Mouse (Mus musculus) adrenal gland, postnatal 36 days (tissue): ENCODE measurements at regions not wholly inside any gene's neighbourhood (a gene's known extent, or its start where the extent isn't known, plus 50 kb on each side); places are given as distances from the start of the nearest gene placed in this dataset.
A peak's percentile ranks its signal among the peaks of the same experiment; 100 is the strongest.
"Not testable (repeated sequence)": the region's sequence is repeated elsewhere in the genome, so short reads cannot be mapped to it uniquely, and the experiment has no call there.

Source experiments
- DNase-seq, 2 experiments: peaks; one replicate each; pipeline ENCODE4 v3.0.0; 2021; ENCODE audit warnings: mixed read lengths in 1 of 2

DNA sequence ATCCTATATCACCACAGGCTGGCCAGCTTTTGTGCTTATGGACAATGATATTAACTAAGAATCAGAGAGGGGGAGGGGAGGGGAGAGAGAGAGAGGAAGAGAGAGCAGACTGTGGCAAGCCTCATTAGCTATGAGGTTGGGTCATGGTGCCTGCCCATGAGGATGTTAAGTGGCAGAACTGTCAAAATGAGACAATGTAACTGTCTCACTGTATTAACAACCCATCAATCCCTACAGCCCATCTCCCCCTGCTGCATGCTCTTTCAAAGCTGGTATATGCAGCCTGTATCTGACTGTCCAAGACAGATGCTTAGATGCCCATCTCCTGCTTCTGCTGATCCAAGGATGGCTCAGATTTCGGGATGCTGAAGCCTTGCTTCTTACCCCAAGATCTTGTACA, 852.6 kb downstream of the Gm9195 start:
- no peak for DNase-seq

- DNase-seq, result no peak
Observed at GRCm38 (mm10) chr14:71635091-71635490, 856.5 kb downstream of the Gm9195 start.

GRCm38 (mm10) chr14:71609698-71610301, 881.8 kb downstream of the Gm9195 start:
- no peak for DNase-seq

DNA sequence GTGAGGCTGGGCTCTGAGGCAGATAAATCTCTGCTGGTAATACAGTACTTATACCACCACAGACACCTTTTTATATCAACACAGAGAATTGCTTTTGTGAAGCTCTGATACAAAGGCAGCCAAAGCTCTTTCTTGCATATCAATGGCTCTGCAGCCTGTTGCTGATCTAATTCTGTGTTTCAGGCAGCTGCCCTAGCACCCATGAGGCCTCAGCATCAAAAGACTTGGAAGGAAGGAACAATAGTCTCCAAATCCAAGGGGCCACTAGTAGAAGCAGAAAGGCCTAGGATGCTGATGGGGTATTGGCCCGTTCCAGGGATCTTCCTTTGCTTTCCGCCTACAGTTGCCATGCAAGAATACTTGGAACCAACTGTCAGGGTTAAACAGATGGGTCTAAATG, 887.9 kb downstream of the Gm9195 start:
- no peak for DNase-seq

DNA sequence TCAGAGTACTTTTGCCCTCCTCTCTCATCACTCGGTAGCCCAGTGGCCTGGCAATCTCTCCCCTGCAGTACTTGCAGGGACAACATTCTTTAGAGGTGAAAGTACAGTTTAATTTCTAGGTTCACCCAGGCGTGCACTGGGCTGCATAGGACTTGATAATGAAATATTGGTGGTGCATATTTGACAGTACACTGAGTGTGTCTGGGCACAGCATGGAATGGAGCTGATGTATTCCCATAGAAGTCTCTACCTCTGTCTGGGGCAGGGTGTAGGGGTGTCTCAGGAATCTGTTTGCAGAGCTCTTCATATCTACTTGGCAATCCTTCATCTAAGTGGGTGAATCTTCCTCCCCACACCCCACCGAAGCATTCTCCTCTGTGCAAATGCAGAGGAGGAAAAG, 893.8 kb downstream of the Gm9195 start:
- no peak for DNase-seq

GRCm38 (mm10) chr14:71588694-71589240, 902.9 kb downstream of the Gm9195 start:
- DNase-seq, result peak; percentile 14 to 29

DNA sequence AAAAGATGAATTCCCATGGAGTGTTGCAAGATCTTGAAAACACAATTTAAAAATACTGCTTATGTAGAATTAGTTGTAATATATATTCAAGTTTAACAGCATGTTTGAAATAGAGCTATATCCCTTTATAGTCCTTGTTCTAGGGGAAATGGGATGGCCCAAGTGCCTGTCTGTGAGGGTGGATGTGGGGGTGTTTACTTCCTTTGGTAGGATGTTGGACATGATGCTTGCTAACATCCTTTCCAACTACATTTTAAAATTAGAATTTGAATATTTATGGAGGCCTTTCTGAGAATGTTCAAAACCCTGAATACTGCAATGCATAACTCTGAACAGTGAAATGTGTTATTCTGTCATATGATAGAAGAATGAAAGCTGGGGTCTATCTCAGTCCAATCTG, 903.6 kb downstream of the Gm9195 start:
- DNase-seq, result no peak

- DNase-seq, result peak; percentile 25 to 53
Observed at GRCm38 (mm10) chr14:71564816-71565215, 926.8 kb downstream of the Gm9195 start.

DNA sequence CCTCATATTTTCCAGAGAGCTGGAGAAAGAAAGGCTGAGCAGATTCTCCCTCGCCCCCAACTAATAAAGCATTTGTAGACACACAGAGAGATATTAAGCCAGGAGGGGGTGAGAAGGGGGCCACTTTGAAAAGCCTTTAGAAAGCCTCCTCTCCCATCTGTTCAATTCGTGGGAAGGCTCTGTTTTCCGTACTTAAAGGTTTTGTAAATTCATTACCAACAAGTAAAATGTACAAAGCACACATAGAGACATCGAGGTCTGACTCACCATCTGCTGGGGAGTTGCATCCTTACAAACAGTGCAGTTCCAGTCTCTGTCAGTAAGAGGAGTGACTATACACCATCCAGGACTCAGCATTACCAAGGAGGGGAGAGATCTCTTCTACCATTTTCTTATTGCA, 929.7 kb downstream of the Gm9195 start:
- no peak for DNase-seq

- DNase-seq, result not testable (repeated sequence)
Observed at GRCm38 (mm10) chr14:71554324-71554723, 937.3 kb downstream of the Gm9195 start.

DNA sequence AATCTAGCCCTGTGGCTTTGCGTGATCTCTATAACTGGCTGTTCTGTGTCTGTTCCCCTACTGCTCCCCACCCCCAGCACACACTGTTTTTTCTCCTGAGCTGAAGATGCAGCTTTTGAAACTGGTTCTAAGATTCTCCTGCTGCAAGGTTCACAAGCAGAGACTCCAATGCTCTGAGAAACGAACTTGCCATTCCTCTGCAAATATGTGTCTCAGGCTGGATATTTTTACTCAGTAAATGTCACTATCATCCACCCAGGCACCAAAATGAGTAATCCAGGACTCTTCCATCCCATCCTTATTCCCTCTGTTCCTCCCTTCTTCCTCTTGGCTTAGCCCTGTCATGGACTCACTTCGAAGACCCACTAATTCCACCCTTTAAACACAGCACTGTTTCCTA, 943.9 kb upstream of the Fam160b2 start:
- no peak for DNase-seq

DNA sequence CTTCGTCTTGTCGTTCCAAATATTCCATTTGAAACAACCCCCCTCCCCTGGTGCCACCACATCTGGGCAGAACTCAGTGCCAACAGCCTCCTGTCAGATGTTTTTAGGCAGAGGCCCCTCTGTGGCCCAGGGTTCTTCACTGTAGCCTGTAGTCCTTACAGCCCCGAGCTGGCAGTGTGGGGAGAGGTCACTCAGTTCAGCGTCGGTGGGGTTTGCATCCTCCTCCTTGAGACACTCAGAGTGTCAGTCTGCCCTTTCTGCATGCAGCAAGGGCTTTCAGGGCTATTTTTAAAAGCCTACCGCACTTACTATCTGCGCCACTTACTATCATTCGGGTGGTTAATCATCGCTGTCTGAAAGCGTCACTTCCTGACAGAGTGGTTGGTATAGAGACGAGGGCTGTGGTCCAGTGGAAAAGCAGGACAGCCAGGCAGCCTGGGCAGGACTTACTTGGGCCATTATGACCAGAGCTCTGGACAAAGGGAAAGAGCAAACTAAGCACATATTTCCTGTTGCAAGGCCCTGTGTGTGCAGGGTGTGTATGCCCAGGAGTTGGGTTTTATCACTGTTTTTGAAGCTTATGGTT, 932.5 kb upstream of the Fam160b2 start:
- DNase-seq, result peak in 1 of 2 experiments; percentile 7

DNA sequence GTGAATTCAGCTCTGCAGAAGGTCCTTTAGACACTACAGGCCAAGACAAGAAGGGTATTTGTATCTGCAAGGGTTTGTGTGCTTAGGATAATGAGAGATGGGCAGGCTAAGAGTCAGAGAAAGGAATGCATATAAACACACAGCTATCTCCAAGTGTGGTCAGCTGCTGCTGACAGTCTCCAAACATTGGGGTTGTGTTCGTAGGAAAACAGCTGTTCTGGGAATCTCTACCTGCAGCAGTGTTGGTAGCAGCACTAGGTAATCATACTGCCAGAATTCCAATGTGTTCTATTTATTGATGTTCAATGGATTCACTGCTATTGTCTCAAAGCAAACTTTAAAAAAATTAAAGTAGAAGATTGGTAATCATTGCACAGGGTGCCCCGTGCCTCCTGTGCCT, 931.7 kb upstream of the Fam160b2 start:
- no peak for DNase-seq

DNA sequence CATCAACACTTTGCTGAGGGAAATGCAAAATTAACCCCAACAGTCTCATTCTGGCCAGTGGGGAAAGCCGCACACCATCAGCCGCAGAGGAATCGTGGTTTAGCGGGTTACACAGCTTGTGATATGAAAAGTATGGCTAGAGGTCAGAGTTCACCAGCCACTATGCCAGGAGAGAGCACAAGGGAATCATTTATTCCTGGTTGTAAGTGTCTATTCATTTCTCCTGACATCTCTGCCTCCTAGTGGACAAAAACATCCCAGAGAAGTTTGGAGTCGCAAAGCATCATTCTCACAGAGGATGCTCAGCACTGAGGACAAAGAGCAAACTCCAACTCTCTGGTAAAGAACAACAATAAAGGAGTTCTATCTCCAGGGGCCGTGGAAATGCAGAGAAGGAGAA, 930.8 kb upstream of the Fam160b2 start:
- DNase-seq, result no peak

GRCm38 (mm10) chr14:71518541-71518940, 918.9 kb upstream of the Fam160b2 start:
- no peak for DNase-seq

DNA sequence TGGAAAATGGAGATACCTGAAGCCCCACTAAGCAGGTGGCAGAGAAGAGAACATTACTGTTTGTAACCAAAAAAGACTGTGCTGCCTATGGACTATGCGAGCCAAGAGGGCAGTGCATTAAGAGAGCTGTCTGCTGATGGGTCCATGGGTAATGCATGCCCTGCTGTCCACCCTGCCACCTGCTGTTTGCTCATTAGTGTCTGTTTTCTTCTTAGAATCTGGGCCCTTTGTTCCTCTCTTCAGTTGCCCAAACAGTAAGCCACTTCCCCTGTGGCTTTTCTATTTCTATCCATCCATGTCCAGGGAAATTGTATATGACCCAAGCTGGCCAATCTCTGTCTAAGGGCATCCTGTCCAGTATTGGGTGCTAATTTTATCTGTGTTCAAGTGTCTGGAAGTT, 901.2 kb upstream of the Fam160b2 start:
- no peak for DNase-seq

DNA sequence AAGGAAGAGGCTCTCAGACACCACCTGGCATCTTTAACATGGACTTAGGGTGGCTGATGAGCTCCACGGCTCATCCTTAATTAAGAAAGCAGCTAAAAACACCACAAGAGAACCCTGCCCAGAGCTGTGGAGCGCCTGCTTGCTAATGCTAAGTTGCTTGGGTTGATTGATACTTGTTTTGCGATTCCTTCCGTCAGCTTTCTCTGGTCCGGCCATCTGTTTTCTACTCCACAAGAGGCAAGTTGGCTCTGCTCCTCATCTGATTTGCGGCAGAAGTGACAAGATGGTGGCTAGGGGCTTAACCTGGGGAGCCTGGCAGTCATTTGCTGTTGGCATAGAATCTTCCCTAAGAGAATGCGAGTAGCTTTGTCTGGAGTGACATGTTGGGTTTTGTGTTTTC, 891.6 kb upstream of the Fam160b2 start:
- DNase-seq, result no peak

DNA sequence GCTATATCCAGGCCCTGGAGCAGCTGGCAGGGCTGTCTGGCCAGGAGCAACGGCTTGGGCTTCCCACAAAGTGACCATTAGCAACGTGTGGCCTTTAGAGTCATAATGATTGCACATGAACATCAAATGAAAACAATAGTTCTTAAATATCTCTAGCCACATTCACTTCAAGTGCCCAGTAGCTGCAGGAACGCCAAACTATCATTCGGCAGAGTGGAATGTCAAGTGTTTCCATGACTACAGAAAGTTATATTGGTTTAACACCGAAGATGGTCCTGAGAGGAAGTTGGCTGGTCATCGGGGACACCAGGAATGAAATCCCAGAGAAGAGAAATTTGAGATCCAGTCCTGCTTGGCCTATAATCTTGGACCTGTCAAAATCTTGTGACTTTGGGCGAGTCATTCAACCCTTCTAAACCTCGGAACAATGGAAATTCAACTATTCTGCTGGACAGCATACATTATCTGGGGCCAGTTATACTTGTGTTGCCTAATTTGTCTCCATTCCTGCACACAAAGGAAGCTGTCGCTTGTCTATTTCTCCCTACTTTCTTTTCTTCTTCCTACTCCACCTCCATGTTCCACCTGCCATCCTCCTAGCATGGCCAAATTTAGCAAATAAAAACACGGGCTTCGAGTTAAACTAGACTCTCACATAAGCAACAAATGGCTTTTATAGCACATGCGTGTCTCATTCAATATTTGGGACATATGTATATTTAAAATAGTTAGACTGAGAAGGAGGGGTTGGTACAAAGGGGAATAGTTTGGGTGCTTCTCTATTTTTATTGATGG, 886.7 kb upstream of the Fam160b2 start:
- no peak for DNase-seq

DNA sequence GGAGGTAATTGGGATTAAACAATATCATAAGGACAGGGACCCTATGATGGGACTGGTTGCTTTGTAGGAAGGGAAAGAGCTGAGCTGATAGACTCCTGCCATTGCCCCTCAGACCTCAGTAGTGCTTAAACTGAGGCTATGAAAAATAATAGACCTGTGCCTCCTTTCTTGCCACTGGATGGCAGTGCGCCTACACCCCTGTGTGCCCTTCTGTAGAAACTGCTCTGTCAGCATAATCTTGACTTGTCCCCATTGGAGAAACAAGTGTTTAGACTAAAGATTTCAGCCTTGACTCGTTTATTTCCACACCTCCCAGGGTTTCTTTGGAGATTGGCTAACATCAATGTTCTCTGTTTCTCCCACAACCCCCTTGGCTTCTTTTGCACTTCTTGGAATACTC, 876.0 kb upstream of the Fam160b2 start:
- DNase-seq, result peak; percentile 39 to 46

- DNase-seq, result no peak
Observed at GRCm38 (mm10) chr14:71473907-71474306, 874.3 kb upstream of the Fam160b2 start.

DNA sequence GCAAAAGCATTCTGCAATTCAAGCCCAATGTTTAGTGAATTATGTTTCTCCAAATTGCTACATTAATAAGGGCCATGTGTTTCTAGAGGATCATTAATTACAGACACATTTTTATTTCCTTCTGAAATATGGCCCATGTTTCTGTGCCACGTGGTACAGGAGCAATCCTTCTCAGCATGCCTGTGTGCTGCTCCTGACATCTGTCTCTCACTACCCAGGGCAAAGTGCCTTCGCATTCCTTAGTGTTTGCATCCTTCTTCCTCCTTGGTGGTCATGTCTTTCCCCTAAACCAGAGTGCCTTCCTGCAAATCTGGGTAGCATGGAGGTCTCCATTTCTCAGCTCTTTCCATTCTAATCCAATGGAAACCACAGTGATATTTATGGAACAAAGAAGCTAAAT, 832.7 kb upstream of the Fam160b2 start:
- DNase-seq, result no peak
